Mouse (Mus musculus) lung, adult 18-20 months (tissue): ENCODE results near the gene Tom1l2.

ENCODE experiments used
- DNase-seq, 2 experiments: peaks; one replicate each; pipeline ENCODE4 v3.0.0; 2022; ENCODE audit warnings: mixed read lengths in 2 of 2

Tom1l2 gene

GRCm38 (mm10) chr11:60303497-60303896 is 49.2 kb downstream of the Tom1l2 start:
- DNase-seq = no peak

GRCm38 (mm10) chr11:60302354-60303083 is 50.2 kb downstream of the Tom1l2 start:
- DNase-seq = no peak

GRCm38 (mm10) chr11:60301588-60302208 is 51.0 kb downstream of the Tom1l2 start:
- no peak for DNase-seq

GRCm38 (mm10) chr11:60300318-60300717 is 52.4 kb downstream of the Tom1l2 start:
- DNase-seq = no peak

DNA sequence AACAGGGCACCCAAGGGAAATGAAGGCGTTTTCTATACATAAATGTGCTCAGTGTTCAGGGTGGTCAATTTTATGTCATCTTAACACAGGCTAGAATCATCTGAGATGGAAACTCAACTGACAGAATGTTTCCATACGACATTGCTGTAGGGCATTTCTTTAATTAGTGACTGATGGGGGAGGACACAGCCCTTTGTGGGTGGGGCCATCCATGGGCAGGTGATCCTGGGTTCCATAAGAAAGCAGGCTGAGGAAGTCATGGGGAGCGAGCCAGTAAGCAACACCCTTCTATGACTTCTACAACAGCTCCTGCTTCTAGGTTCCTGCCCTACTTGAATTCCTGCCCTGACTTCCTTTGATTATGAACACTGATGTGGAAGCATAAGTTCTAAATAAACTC is 54.9 kb downstream of the Tom1l2 start:
- no peak for DNase-seq

DNA sequence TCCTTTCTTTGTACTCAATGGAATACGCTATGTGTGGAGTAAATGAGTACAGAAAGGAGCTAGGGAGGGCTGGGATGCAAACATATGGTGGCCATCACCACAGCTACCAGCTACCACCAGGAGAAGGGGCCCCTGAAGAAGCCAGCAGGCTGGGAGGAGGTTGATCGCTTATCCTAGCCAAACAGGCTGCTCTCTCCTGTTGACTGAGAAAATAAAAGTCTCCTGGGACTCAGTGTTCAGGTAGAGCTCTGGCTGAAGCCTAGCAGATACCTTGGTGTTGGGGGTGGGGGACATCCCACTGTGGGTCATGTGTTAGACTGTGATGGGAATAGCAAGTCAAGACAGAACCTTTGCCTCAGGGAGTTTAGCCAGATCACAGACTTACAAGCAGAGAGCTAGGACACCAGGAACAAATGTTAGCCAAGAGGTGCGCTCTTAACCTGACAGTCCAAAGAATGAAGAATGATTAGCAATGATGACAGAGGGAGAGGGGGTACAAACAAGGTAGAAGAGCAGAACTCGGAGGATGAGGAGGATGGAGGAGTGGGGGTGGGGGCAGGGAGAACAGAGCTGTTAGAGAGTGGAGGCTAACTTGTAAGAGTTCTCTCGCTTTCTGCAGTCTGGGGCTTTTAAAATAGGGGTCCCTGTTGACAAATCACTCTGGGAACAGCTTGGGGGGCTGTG is 57.9 kb downstream of the Tom1l2 start:
- DNase-seq = no peak

DNA sequence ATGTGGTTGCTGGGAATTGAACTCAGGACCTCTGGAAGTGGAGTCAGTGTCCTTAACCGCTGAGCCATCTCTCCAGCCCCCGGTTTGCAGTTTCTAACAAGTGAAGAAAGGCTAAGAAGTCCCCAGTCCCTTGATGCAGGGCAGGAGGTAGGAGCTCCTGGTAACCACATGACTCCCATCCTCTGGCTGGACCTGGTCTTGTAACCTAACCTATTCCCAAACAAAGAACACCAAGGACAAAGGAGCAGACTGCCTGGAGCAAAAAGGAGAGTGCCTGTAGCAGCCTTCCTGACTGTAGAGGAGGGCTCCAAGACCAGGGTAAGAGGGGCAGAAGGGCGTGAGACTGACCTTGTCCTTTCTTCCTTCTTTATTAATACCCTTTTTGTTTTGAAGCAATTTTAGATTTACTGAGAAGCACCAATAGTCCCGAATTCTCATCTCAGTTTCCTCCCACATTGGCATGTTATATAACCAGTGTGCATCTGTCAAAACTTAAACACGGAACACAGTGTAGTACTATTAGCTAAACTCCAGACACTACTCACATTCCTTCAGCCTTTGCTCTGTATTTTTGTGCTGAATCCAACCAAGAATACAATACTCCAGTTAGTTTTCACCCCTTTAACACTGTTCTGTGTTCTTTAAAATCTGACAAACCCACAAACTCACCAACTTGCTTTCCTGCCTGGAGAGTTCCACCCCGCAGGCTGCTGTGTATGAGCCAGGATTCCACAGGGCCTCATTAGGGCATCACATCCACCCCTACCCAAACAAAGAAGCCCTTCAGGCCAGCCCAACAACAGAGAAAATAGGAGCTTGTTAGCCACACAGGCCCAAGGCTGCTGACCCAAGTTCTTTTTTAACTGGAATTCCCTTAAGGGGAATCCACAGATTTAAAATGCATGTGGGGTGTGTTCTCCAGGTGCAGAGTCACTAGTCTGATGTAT is 58.7 kb downstream of the Tom1l2 start:
- no peak for DNase-seq

GRCm38 (mm10) chr11:60292718-60293117 is 60.0 kb downstream of the Tom1l2 start:
- DNase-seq = peak; percentile 66 to 83

DNA sequence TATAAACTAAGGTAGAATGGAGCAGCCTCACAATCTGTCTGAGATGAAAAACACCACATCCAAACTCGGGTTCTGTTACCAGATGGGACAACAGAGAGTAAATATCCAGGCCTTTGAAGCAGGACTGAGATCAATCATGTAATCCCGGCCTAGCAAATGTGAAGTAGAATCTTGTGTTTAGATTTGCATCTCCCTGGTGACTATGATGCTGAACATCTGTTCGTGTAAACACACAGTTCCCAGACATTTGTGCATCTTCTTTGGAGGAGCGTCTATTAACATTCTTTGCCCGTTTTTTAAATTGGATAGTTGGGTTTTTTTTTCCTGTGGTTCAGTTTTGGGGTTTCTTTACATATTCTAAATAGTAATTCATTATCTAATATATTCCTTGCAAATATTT is 63.7 kb downstream of the Tom1l2 start:
- no peak for DNase-seq

DNA sequence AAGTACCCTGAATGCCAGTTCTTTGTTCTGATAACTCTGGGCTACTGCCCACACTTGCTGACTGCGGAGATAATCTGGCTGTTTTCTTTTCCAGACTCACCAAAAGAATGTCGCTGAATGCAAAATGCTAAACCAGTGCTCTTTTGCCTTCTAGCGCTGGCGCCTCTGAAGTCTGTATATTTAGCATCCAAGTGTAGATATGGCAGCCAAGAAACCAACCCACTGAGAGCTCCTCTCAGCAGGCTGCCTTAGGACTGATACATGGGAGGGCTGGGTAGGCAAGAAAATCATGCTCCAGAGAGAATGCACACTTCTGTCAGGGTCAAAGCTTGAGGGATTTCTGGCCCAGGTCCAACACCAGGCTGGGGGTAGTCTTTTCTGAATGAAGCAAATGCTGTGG is 66.4 kb downstream of the Tom1l2 start:
- no peak for DNase-seq

- no peak for DNase-seq
These were observed 72.0 kb downstream of the Tom1l2 start for GRCm38 (mm10) chr11:60280429-60281414.

DNA sequence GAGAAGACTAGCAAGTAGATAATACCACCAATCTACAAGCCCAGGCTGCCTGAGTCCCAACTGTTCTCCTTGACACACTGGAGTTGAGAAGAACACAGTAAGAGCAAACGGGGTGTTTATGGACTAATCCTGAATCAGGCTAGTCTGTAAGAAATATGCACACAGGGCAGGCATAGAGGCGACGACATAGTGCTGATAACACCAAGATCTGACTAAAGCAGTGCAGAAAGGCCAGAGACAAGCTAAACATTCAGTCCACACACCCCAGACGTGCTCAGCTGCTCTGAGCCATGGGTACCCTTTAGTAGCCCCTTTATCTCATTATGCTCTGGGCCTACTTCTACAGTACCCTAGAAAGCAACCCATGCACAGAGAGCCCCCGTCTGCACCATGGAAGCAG is 73.2 kb downstream of the Tom1l2 start:
- no peak for DNase-seq

GRCm38 (mm10) chr11:60277771-60278170 is 74.9 kb downstream of the Tom1l2 start:
- no peak for DNase-seq

GRCm38 (mm10) chr11:60277164-60277740 is 75.5 kb downstream of the Tom1l2 start:
- DNase-seq = no peak

GRCm38 (mm10) chr11:60276408-60277093 is 76.2 kb downstream of the Tom1l2 start:
- no peak for DNase-seq

GRCm38 (mm10) chr11:60273273-60273805 is 79.4 kb downstream of the Tom1l2 start:
- peak; percentile 25 to 55 for DNase-seq

DNA sequence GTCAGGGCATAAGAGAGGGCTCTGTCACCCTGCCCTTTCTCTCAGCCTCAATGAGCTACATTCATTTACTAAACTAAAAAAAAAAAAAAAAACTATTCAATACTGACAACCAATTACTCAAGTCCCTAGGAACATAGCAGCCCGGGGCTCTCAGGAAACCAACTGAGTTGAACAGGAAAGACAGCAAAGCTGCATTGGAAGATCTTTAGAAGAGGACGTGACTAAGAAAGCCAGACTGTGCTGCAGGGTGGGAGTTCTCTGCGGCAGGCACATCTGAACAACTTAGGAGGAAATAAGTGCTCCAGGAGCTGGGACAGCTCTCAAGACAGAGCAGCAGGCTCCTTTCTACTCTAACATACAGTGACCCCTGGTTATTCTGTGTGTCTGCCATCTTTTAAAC is 84.1 kb downstream of the Tom1l2 start:
- DNase-seq = no peak

GRCm38 (mm10) chr11:60265271-60265985 is 87.3 kb downstream of the Tom1l2 start:
- no peak for DNase-seq

DNA sequence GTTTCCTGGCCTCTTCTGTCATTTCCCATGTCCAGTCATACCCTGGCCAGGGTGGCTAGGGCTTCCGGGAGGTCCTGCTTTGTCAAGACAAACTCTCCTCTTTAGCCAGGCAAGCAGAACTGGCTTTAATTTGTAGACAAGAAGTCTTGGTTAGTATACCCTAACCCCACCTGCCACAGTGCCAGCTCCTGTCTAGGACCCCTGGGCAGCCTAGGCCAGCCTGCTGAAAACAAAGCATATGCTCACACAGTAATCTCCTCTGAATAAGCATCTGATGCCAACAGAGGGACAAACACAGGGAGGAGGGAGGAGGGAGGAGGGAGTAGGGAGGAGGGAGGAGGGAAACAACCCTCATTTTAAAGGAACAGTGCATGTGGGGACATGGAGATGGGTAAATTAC is 88.1 kb downstream of the Tom1l2 start:
- no peak for DNase-seq

DNA sequence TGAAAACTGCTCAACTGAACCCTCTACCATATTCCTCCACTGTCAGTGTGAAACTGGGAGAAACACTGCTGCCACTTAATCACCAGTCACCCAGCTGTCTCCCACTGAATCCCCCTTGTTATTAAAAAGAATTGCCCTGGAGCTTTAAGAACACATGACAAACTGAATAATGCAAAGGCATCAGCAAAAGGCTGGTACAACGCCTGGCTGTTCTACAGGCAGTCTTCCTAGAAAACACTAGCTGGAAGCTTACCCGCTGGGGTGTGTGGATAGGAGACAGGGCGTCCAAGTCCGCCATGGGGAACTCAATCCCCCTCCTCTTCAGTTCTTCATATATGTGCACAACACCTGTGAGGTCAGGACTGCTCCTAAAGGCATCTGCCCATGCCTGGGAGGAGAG is 90.3 kb downstream of the Tom1l2 start:
- DNase-seq = no peak
